Mouse (Mus musculus) kidney, embryonic 14.5 days (tissue): ENCODE measurements around the gene Cramp1l. TPM values are rescaled to one million over a fixed set of nuclear protein-coding genes. Genes with fewer than 3 reads are reported as not detected.
"Not testable (repeated sequence)": the region's sequence is repeated elsewhere in the genome, so short reads cannot be mapped to it uniquely, and the experiment has no call there.

Experiments
- ATAC-seq: fragments of 200-750 bp; cut with Nextera tagmentation; 2 replicates; pipeline ENCODE4 v1.8.0; 2017; ENCODE audit warnings: moderate number of reproducible peaks, mild to moderate bottlenecking, moderate TSS enrichment, moderate library complexity; ENCODE audit not compliant: low FRiP score, low TSS enrichment
- H3K27ac ChIP-seq: fragments of 300-500 bp; sonication (generic); 2 replicates; pipeline ENCODE4 v1.5.1; 2014; ENCODE audit warnings: low read depth, mild to moderate bottlenecking, low read length, moderate library complexity, mixed read lengths
- H3K27me3 ChIP-seq: fragments of 300-500 bp; sonication (generic); 2 replicates; pipeline ENCODE4 v1.6.1; 2014; ENCODE audit warnings: mild to moderate bottlenecking, low read length; ENCODE audit not compliant: control insufficient read depth, insufficient read depth
- H3K36me3 ChIP-seq: fragments of 300-500 bp; sonication (generic); 2 replicates; pipeline ENCODE4 v1.6.1; 2014; ENCODE audit warnings: low read length, mixed read lengths; ENCODE audit not compliant: control insufficient read depth, insufficient read depth
- H3K4me1 ChIP-seq: fragments of 300-500 bp; sonication (generic); 2 replicates; pipeline ENCODE4 v1.6.1; 2014; ENCODE audit warnings: low read length, mixed read lengths; ENCODE audit not compliant: control insufficient read depth, insufficient read depth
- H3K4me2 ChIP-seq: fragments of 300-500 bp; sonication (generic); replicated peaks from 2 replicates; pipeline ENCODE4 v1.6.1; 2014; ENCODE audit warnings: low read depth, mild to moderate bottlenecking, low read length
- H3K4me3 ChIP-seq: fragments of 300-500 bp; sonication (generic); 2 replicates; pipeline ENCODE4 v1.5.1; 2014; ENCODE audit warnings: mild to moderate bottlenecking, low read length
- H3K9ac ChIP-seq: fragments of 300-500 bp; sonication (generic); 2 replicates; pipeline ENCODE4 v1.6.1; 2014; ENCODE audit warnings: low read depth, mild to moderate bottlenecking, low read length, moderate library complexity
- H3K9me3 ChIP-seq: fragments of 300-500 bp; sonication (generic); 2 replicates; pipeline ENCODE4 v1.6.1; 2016; ENCODE audit warnings: low read length; ENCODE audit not compliant: control insufficient read depth
- WGBS: fragments of 180-500 bp; shearing (Covaris S2); extraction: QIAGEN DNeasy Blood & Tissue Kit; methylation state at CpG from one replicate; pipeline ENCODE4 v1.1.7; 2014; 5-methylcytosine and 5-hydroxymethylcytosine counted together
- polyA plus RNA-seq: library from polyadenylated mRNA; unstranded; fragments of >200 nt; fragmentation: Nextera tagmentation; extraction: Ambion mirVana; gene quantifications from 2 replicates; pipeline ENCODE4 v1.2.1, GENCODE M21; 2014

The Cramp1l gene
- polyA plus RNA-seq, 1 experiment from 2014 or later, result 11.6 TPM

DNA sequence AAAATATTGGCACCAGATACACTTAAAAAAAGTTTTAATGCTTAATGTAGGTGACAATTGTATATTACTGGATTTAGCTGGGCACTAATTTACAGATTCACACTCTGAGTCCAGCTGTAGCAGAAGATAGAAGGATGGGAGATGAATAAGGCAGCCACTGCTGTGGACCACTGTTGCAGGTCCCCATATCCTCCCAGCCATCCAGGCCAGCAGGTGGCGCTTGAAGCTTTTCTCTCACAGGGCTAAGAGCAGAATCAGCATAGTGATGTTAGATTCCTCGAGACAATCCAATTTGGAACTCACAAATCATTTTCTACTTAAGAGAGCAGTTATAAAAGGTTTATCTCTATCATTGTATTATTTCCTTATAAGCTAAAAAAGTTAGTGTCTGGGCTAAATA, 73.1 kb downstream of the Cramp1l start:
- not testable (repeated sequence) for H3K9ac ChIP-seq, H3K4me1 ChIP-seq, H3K4me3 ChIP-seq, H3K4me2 ChIP-seq, H3K27ac ChIP-seq, ATAC-seq, H3K9me3 ChIP-seq, H3K27me3 ChIP-seq
- peaks cover 42% of the 10 kb centered on the region for H3K36me3 ChIP-seq
- 22% methylated on average over 2 of the region's 2 CpGs for WGBS

GRCm38 (mm10) chr17:24937266-24937665, 78.3 kb downstream of the Cramp1l start:
- H3K27me3 ChIP-seq, result no peaks in the 10 kb centered on the region
- H3K9me3 ChIP-seq, result no peaks in the 10 kb centered on the region
- peak overlapping the region; percentile 83 for H3K9ac ChIP-seq
- H3K4me3 ChIP-seq, result peak overlapping the region; percentile 99
- peak overlapping the region; percentile 76 for H3K4me2 ChIP-seq
- no peak for ATAC-seq
- WGBS, result 51% methylated on average over 6 of the region's 6 CpGs
- H3K4me1 ChIP-seq, result peaks cover 17% of the 10 kb centered on the region
- peaks cover 9% of the 10 kb centered on the region for H3K36me3 ChIP-seq
- peak overlapping the region; percentile 81; the same call in 1 of the 2 replicates for H3K27ac ChIP-seq

GRCm38 (mm10) chr17:24936259-24937237, 79.0 kb downstream of the Cramp1l start, which contains the start of gene Mapk8ip3:
Mapk8ip3 (minus strand) TSS chr17:24936977.
- peak within 1 kb of the TSS; percentile 81; the same call in 1 of the 2 replicates for H3K27ac ChIP-seq
- H3K27me3 ChIP-seq, result no peaks in the 10 kb centered on the region
- H3K36me3 ChIP-seq, result peaks cover 9% of the 10 kb centered on the region
- peak within 1 kb of the TSS; percentile 99 for H3K4me3 ChIP-seq
- ATAC-seq, result peak; percentile 97
- WGBS, result under 1% methylated on average over 69 of the region's 78 CpGs
- H3K9ac ChIP-seq, result peak within 1 kb of the TSS; percentile 83
- H3K4me2 ChIP-seq, result peak within 1 kb of the TSS; percentile 76
- H3K4me1 ChIP-seq, result peaks cover 17% of the 10 kb centered on the region
- H3K9me3 ChIP-seq, result no peaks in the 10 kb centered on the region

DNA sequence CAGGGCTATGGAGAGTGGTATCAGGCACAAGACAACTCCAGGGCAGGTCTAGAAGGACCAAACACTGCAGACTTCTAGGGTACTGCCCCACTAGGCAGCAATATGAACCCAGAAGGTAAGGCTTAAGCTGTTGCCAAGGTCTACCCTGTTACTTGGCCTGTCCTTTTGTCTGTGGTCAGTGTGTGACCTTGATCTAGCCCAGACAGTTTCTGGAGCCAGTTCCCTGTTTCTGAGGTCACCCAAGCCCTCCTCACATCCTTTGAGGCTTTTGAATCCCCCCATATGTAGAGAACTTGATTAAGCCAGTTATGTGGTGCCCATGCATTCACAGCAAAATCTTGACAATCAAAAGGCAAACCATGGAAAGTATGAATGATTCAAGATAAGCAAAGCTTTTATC, 79.9 kb downstream of the Cramp1l start:
- H3K4me1 ChIP-seq, result peaks cover 17% of the 10 kb centered on the region
- no peak for ATAC-seq
- peak overlapping the region; percentile 76 for H3K4me2 ChIP-seq
- peak overlapping the region; percentile 83; the same call in 1 of the 2 replicates for H3K9ac ChIP-seq
- H3K9me3 ChIP-seq, result no peaks in the 10 kb centered on the region
- no peak overlapping the region for H3K27ac ChIP-seq
- H3K27me3 ChIP-seq, result no peaks in the 10 kb centered on the region
- H3K4me3 ChIP-seq, result peak overlapping the region; percentile 99
- peaks cover 9% of the 10 kb centered on the region for H3K36me3 ChIP-seq

GRCm38 (mm10) chr17:24934926-24935325, 80.7 kb downstream of the Cramp1l start:
- no peak for ATAC-seq
- Histone ChIP-seq H3K4me3 (peak overlapping the region; percentile 99; the same call in 1 of the 2 replicates), H3K9ac (peak overlapping the region; percentile 83; the same call in 1 of the 2 replicates), H3K4me1 (peaks cover 17% of the 10 kb centered on the region), H3K36me3 (peaks cover 9% of the 10 kb centered on the region), H3K27ac (no peak overlapping the region), H3K9me3 (no peaks in the 10 kb centered on the region), H3K4me2 (peak overlapping the region; percentile 76), H3K27me3 (no peaks in the 10 kb centered on the region)
- WGBS, result 73% methylated on average over 4 of the region's 4 CpGs

DNA sequence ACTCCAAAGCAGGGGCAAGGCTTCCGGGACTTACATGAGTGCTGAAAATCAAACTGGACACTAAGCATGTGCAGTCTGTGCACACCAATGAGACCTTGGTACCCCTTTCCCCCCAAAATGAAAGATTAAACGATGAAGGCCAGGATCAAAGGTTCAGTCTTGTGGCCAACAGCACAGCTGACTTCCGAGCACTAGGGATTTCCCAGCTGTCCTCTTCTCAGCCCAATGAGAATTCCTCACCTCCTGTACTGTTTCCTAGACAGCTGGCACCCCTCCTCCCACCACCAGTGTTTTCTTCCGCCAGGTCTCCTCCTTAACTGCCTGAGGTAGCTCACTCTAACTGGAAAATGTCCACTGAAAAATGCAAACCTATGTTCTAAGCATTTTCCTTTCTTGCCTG, 82.4 kb downstream of the Cramp1l start:
- Histone ChIP-seq H3K4me2 (no peak overlapping the region), H3K4me1 (peaks cover 17% of the 10 kb centered on the region), H3K4me3 (no peak overlapping the region), H3K36me3 (peaks cover 9% of the 10 kb centered on the region), H3K9me3 (no peaks in the 10 kb centered on the region), H3K27me3 (no peaks in the 10 kb centered on the region), H3K9ac (no peak overlapping the region), H3K27ac (no peak overlapping the region)
- ATAC-seq, result no peak
- 76% methylated on average over 4 of the region's 4 CpGs for WGBS

- H3K27me3 ChIP-seq, result no peaks in the 10 kb centered on the region
- no peak overlapping the region for H3K9ac ChIP-seq
- no peak for ATAC-seq
- WGBS, result 90% methylated on average over 4 of the region's 4 CpGs
- no peaks in the 10 kb centered on the region for H3K9me3 ChIP-seq
- peaks cover 17% of the 10 kb centered on the region for H3K4me1 ChIP-seq
- peaks cover 14% of the 10 kb centered on the region for H3K36me3 ChIP-seq
- H3K27ac ChIP-seq, result no peak overlapping the region
- H3K4me3 ChIP-seq, result no peak overlapping the region
- no peak overlapping the region for H3K4me2 ChIP-seq
These were observed 83.2 kb downstream of the Cramp1l start for GRCm38 (mm10) chr17:24932431-24932830.

DNA sequence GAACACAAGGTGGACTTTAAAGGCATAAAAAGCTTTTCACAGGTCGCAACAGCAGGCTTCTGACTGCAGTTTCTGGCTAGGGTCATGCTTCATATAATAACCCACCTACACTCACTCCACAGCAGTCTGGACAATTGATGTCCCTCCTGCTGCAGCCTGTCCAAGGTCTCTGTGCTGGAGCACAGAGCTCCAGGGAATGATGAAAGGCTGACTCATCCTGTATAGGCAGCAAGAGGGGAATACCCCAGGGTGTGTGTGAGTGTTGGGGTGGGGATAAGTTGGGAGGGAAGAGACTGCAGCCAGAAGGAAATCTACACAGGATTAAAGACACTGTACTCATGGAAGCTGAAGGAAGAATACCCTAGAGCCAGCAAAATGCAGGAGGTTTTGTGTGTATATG, 86.1 kb downstream of the Cramp1l start:
- no peaks in the 10 kb centered on the region for H3K27me3 ChIP-seq
- H3K27ac ChIP-seq, result no peak overlapping the region
- peaks cover 2% of the 10 kb centered on the region for H3K4me1 ChIP-seq
- ATAC-seq, result no peak
- 69% methylated on average over 1 of the region's 1 CpGs for WGBS
- peaks cover 40% of the 10 kb centered on the region for H3K36me3 ChIP-seq
- no peak overlapping the region for H3K4me3 ChIP-seq
- no peaks in the 10 kb centered on the region for H3K9me3 ChIP-seq
- H3K4me2 ChIP-seq, result no peak overlapping the region
- H3K9ac ChIP-seq, result no peak overlapping the region

DNA sequence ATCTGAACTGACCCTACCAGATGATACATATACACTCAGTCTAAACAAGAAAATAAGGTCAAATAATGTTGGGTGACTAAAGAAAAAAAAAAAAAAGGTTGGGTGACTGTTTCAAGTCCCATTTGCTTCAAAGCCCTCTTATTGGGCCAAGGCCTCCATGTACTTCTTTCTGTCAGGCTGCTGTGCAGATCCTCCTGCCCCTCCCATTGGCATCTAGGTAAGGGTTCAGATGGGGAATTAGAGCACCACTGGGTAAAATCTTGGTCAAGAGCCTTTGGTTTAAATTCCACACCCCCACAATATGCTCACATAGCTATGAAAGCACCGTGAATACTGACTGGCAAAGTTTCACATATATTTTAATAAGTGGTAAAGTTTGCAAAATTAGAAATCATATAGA, 92.3 kb downstream of the Cramp1l start:
- no peak overlapping the region for H3K27ac ChIP-seq
- peaks cover 94% of the 10 kb centered on the region for H3K36me3 ChIP-seq
- no peaks in the 10 kb centered on the region for H3K4me1 ChIP-seq
- H3K4me2 ChIP-seq, result no peak overlapping the region
- H3K4me3 ChIP-seq, result no peak overlapping the region
- no peaks in the 10 kb centered on the region for H3K9me3 ChIP-seq
- no peaks in the 10 kb centered on the region for H3K27me3 ChIP-seq
- 91% methylated on average over 1 of the region's 1 CpGs for WGBS
- ATAC-seq, result no peak
- no peak overlapping the region for H3K9ac ChIP-seq
